Mouse (Mus musculus) neutrophil, adult 5-6 weeks (primary cell): ENCODE results near the gene Pbx1. TPM values are rescaled to one million over a fixed set of nuclear protein-coding genes. Genes with fewer than 3 reads are reported as not detected.

Experiments
- ATAC-seq: fragments of 151-379, 151-347 bp; 2 replicates; pipeline ENCODE4 v1.8.0; 2017; ENCODE audit warnings: mild to moderate bottlenecking, moderate TSS enrichment; ENCODE audit not compliant: insufficient number of reproducible peaks, poor library complexity, low FRiP score, severe bottlenecking; ENCODE audit errors: extremely low read depth
- total RNA-seq: library from RNA; stranded (forward); fragments of 200-1000 nt; gene quantifications from 2 replicates; pipeline ENCODE4 v1.2.3, GENCODE M21; 2017

Pbx1 gene
- total RNA-seq, 1 experiment from 2014 or later = 40.4 TPM

GRCm38 (mm10) chr1:168246968-168247724, 184.9 kb downstream of the Pbx1 start:
- ATAC-seq = no peak

- no peak for ATAC-seq
Measured at GRCm38 (mm10) chr1:168245539-168245938, 186.5 kb downstream of the Pbx1 start.

- ATAC-seq = no peak
Measured at GRCm38 (mm10) chr1:168243759-168244158, 188.3 kb downstream of the Pbx1 start.

- no peak for ATAC-seq
Measured at GRCm38 (mm10) chr1:168243068-168243467, 189.0 kb downstream of the Pbx1 start.

- no peak for ATAC-seq
Measured at GRCm38 (mm10) chr1:168241316-168241715, 190.8 kb downstream of the Pbx1 start.

- no peak for ATAC-seq
Measured at GRCm38 (mm10) chr1:168240846-168241245, 191.2 kb downstream of the Pbx1 start.

GRCm38 (mm10) chr1:168240386-168240785, 191.7 kb downstream of the Pbx1 start:
- no peak for ATAC-seq

- no peak for ATAC-seq
Measured at GRCm38 (mm10) chr1:168236101-168236500, 196.0 kb downstream of the Pbx1 start.

- ATAC-seq = no peak
Measured at GRCm38 (mm10) chr1:168234355-168234754, 197.7 kb downstream of the Pbx1 start.

- ATAC-seq = no peak
Measured at GRCm38 (mm10) chr1:168233182-168233581, 198.9 kb downstream of the Pbx1 start.

- no peak for ATAC-seq
Measured at GRCm38 (mm10) chr1:168231548-168232429, 200.3 kb downstream of the Pbx1 start.

- no peak for ATAC-seq
Measured at GRCm38 (mm10) chr1:168230858-168231257, 201.2 kb downstream of the Pbx1 start.

GRCm38 (mm10) chr1:168230134-168230533, 201.9 kb downstream of the Pbx1 start:
- no peak for ATAC-seq

- no peak for ATAC-seq
Measured at GRCm38 (mm10) chr1:168228756-168229526, 203.1 kb downstream of the Pbx1 start.

GRCm38 (mm10) chr1:168226150-168226549, 205.9 kb downstream of the Pbx1 start:
- ATAC-seq = no peak

GRCm38 (mm10) chr1:168225595-168226127, 206.4 kb downstream of the Pbx1 start:
- peak; percentile 39; the same call in 1 of the 2 replicates for ATAC-seq

GRCm38 (mm10) chr1:168224218-168224617, 207.9 kb downstream of the Pbx1 start:
- ATAC-seq = no peak

- no peak for ATAC-seq
Measured at GRCm38 (mm10) chr1:168222794-168223193, 209.3 kb downstream of the Pbx1 start.

GRCm38 (mm10) chr1:168221071-168221521, 211.0 kb downstream of the Pbx1 start:
- no peak for ATAC-seq
